Mouse (Mus musculus) midbrain, embryonic 16.5 days (tissue): ENCODE data around the gene 1500015O10Rik. TPM values are rescaled to one million over a fixed set of nuclear protein-coding genes. Genes with fewer than 3 reads are reported as not detected.

ENCODE experiments used
- ATAC-seq: fragments of 200-750 bp; cut with Nextera tagmentation; 2 replicates; pipeline ENCODE4 v1.8.0; 2017; ENCODE audit warnings: moderate TSS enrichment
- H3K27ac ChIP-seq: fragments of 300-500 bp; sonication (generic); 2 replicates; pipeline ENCODE4 v1.5.1; 2014; ENCODE audit warnings: mild to moderate bottlenecking, low read length, mixed read lengths
- H3K27me3 ChIP-seq: fragments of 300-500 bp; sonication (generic); 2 replicates; pipeline ENCODE4 v1.6.1; 2014; ENCODE audit warnings: low read depth, low read length, mixed read lengths; ENCODE audit not compliant: control insufficient read depth, insufficient read depth
- H3K36me3 ChIP-seq: fragments of 300-500 bp; sonication (generic); 2 replicates; pipeline ENCODE4 v1.6.1; 2014; ENCODE audit warnings: mild to moderate bottlenecking, low read length, moderate library complexity, mixed read lengths; ENCODE audit not compliant: control insufficient read depth, insufficient read depth
- H3K4me1 ChIP-seq: fragments of 300-500 bp; sonication (generic); 2 replicates; pipeline ENCODE4 v1.6.1; 2014; ENCODE audit warnings: mild to moderate bottlenecking, low read length, mixed read lengths; ENCODE audit not compliant: control insufficient read depth, insufficient read depth
- H3K4me2 ChIP-seq: fragments of 300-500 bp; sonication (generic); 2 replicates; pipeline ENCODE4 v1.6.1; 2014; ENCODE audit warnings: mild to moderate bottlenecking, low read length, mixed read lengths
- H3K4me3 ChIP-seq: fragments of 300-500 bp; sonication (generic); 2 replicates; pipeline ENCODE4 v1.5.1; 2014; ENCODE audit warnings: low read depth, mild to moderate bottlenecking, low read length, moderate library complexity, mixed read lengths
- H3K9ac ChIP-seq: fragments of 300-500 bp; sonication (generic); 2 replicates; pipeline ENCODE4 v1.6.1; 2014; ENCODE audit warnings: low read depth, low read length, mixed read lengths
- H3K9me3 ChIP-seq: fragments of 300-500 bp; sonication (generic); replicated peaks from 2 replicates; pipeline ENCODE4 v1.6.1; 2014; ENCODE audit warnings: mild to moderate bottlenecking, low read length, mixed read lengths; ENCODE audit not compliant: control insufficient read depth, poor library complexity, severe bottlenecking
- WGBS: fragments of 180-500 bp; shearing (Covaris S2); extraction: QIAGEN DNeasy Blood & Tissue Kit; methylation state at CpG from one replicate; pipeline ENCODE4 v1.1.7; 2014; 5-methylcytosine and 5-hydroxymethylcytosine counted together
- polyA plus RNA-seq: library from polyadenylated mRNA; unstranded; fragments of >200 nt; fragmentation: Nextera tagmentation; extraction: Ambion mirVana; gene quantifications from 2 replicates; pipeline ENCODE4 v1.2.1, GENCODE M21; 2015

The 1500015O10Rik gene
- polyA plus RNA-seq, 1 experiment from 2014 or later: 19.0 TPM

- H3K27me3 ChIP-seq: no peaks in the 10 kb centered on the region
- no peak overlapping the region for H3K27ac ChIP-seq
- H3K9ac ChIP-seq: no peak overlapping the region
- H3K36me3 ChIP-seq: peaks cover 14% of the 10 kb centered on the region
- 80% methylated on average over 4 of the region's 4 CpGs for WGBS
- no peak for ATAC-seq
- no peaks in the 10 kb centered on the region for H3K4me1 ChIP-seq
- H3K9me3 ChIP-seq: no peaks in the 10 kb centered on the region
- no peak overlapping the region for H3K4me2 ChIP-seq
- H3K4me3 ChIP-seq: no peak overlapping the region
Measured at GRCm38 (mm10) chr1:43768385-43768990, 38.1 kb downstream of the 1500015O10Rik start.

GRCm38 (mm10) chr1:43769348-43769747 is 38.9 kb downstream of the 1500015O10Rik start:
- ATAC-seq: no peak
- peaks cover 9% of the 10 kb centered on the region for H3K36me3 ChIP-seq
- 83% methylated on average over 1 of the region's 1 CpGs for WGBS
- no peak overlapping the region for H3K9ac ChIP-seq
- H3K27me3 ChIP-seq: no peaks in the 10 kb centered on the region
- no peaks in the 10 kb centered on the region for H3K9me3 ChIP-seq
- no peak overlapping the region for H3K4me3 ChIP-seq
- H3K27ac ChIP-seq: no peak overlapping the region
- no peaks in the 10 kb centered on the region for H3K4me1 ChIP-seq
- no peak overlapping the region for H3K4me2 ChIP-seq

- peaks cover 6% of the 10 kb centered on the region; the same call in 1 of the 2 replicates for H3K36me3 ChIP-seq
- H3K4me1 ChIP-seq: no peaks in the 10 kb centered on the region
- 88% methylated on average over 3 of the region's 3 CpGs for WGBS
- H3K27me3 ChIP-seq: no peaks in the 10 kb centered on the region
- no peak overlapping the region for H3K9ac ChIP-seq
- no peak overlapping the region for H3K27ac ChIP-seq
- H3K9me3 ChIP-seq: no peaks in the 10 kb centered on the region
- no peak overlapping the region for H3K4me3 ChIP-seq
- ATAC-seq: no peak
- H3K4me2 ChIP-seq: no peak overlapping the region
Measured at GRCm38 (mm10) chr1:43770032-43770431, 39.6 kb downstream of the 1500015O10Rik start.

- Histone ChIP-seq H3K36me3 (peaks cover 6% of the 10 kb centered on the region; the same call in 1 of the 2 replicates), H3K9ac (no peak overlapping the region), H3K4me1 (no peaks in the 10 kb centered on the region), H3K27ac (no peak overlapping the region), H3K4me2 (no peak overlapping the region), H3K4me3 (no peak overlapping the region), H3K27me3 (no peaks in the 10 kb centered on the region), H3K9me3 (no peaks in the 10 kb centered on the region)
- 93% methylated on average over 3 of the region's 3 CpGs for WGBS
- ATAC-seq: no peak
Measured at GRCm38 (mm10) chr1:43772694-43773093, 42.3 kb downstream of the 1500015O10Rik start.

- no peak for ATAC-seq
- Histone ChIP-seq H3K4me1 (no peaks in the 10 kb centered on the region), H3K4me3 (no peak overlapping the region), H3K27ac (no peak overlapping the region), H3K9ac (no peak overlapping the region), H3K27me3 (no peaks in the 10 kb centered on the region), H3K36me3 (peaks cover 8% of the 10 kb centered on the region), H3K4me2 (no peak overlapping the region), H3K9me3 (no peaks in the 10 kb centered on the region)
- 97% methylated on average over 4 of the region's 4 CpGs for WGBS
Measured at GRCm38 (mm10) chr1:43774126-43774525, 43.7 kb downstream of the 1500015O10Rik start.

GRCm38 (mm10) chr1:43776106-43776505 is 45.7 kb downstream of the 1500015O10Rik start:
- no peak for ATAC-seq
- Histone ChIP-seq H3K27me3 (no peaks in the 10 kb centered on the region), H3K4me3 (no peak overlapping the region), H3K27ac (no peak overlapping the region), H3K4me2 (no peak overlapping the region), H3K36me3 (peaks cover 11% of the 10 kb centered on the region), H3K9ac (no peak overlapping the region), H3K4me1 (no peaks in the 10 kb centered on the region), H3K9me3 (no peaks in the 10 kb centered on the region)
- WGBS: 90% methylated on average over 3 of the region's 3 CpGs

GRCm38 (mm10) chr1:43781195-43781594 is 50.8 kb downstream of the 1500015O10Rik start:
- Histone ChIP-seq H3K27ac (no peak overlapping the region), H3K27me3 (no peaks in the 10 kb centered on the region), H3K9me3 (no peaks in the 10 kb centered on the region), H3K9ac (no peak overlapping the region), H3K4me2 (no peak overlapping the region), H3K4me3 (no peak overlapping the region), H3K36me3 (peaks cover 6% of the 10 kb centered on the region; the same call in 1 of the 2 replicates), H3K4me1 (no peaks in the 10 kb centered on the region)
- ATAC-seq: no peak
- WGBS: 91% methylated on average over 2 of the region's 2 CpGs

GRCm38 (mm10) chr1:43781672-43782071 is 51.3 kb downstream of the 1500015O10Rik start:
- peaks cover 8% of the 10 kb centered on the region for H3K36me3 ChIP-seq
- no peaks in the 10 kb centered on the region for H3K9me3 ChIP-seq
- no peak overlapping the region for H3K4me3 ChIP-seq
- ATAC-seq: no peak
- no peak overlapping the region for H3K9ac ChIP-seq
- WGBS: 77% methylated on average over 3 of the region's 3 CpGs
- H3K27ac ChIP-seq: no peak overlapping the region
- no peaks in the 10 kb centered on the region for H3K27me3 ChIP-seq
- H3K4me1 ChIP-seq: no peaks in the 10 kb centered on the region
- no peak overlapping the region for H3K4me2 ChIP-seq

- 81% methylated on average over 3 of the region's 3 CpGs for WGBS
Measured at GRCm38 (mm10) chr1:43782680-43783079, 52.3 kb downstream of the 1500015O10Rik start.

More at GRCm38 (mm10) chr1:43782680-43783079, 52.3 kb downstream of the 1500015O10Rik start:
- Histone ChIP-seq H3K27ac (no peak overlapping the region), H3K36me3 (peaks cover 11% of the 10 kb centered on the region), H3K4me1 (no peaks in the 10 kb centered on the region), H3K4me2 (no peak overlapping the region), H3K27me3 (no peaks in the 10 kb centered on the region), H3K9me3 (no peaks in the 10 kb centered on the region), H3K9ac (no peak overlapping the region), H3K4me3 (no peak overlapping the region)
- no peak for ATAC-seq
